Comparison of ENCODE assay signal across 12 mouse cellular contexts in the genomic region with DNA sequence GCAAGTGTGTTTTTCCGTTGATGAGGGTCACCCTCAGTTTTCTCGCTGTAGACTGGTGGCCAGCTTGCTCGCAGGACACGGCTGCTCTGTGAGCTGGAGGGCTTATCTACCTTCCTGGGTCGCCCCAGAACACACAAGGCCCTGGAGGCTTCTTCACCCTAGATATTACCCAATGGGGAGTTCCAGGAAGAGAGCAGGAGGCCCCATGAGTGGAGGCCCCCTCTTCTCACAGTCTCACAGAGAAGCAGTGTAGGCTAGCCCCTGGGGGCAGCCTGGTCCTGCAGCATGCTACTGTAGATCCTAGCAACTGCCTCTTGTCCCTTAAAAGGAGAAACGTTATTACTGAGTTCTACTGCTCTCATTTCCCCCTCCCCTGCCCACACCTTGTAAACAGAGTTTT. TPM values are rescaled to one million over a fixed set of nuclear protein-coding genes. Genes with fewer than 3 reads are reported as not detected.
DNase-seq lines count a peak whose midpoint lies in the region; ATAC-seq and TF ChIP-seq lines count a peak whose summit lies in the region.
"Had no signal": no experiment of that assay in that cellular context is flagged by ENCODE, and none has a peak within 500 bp of the region (broad histone marks: within the 10 kb centered on the region; RNA-seq: fewer than 3 reads in every experiment).

No protein-coding gene starts in this region.

- no peaks in the 10 kb centered on the region for H3K9me3 ChIP-seq in kidney, embryonic 16.5 days (ENCODE audit: low read length)
- H3K9me3 ChIP-seq in embryonic facial prominence, embryonic 10.5 days = no peaks in the 10 kb centered on the region
- no peaks in the 10 kb centered on the region for H3K9me3 ChIP-seq in intestine, embryonic 15.5 days
- H3K9me3 ChIP-seq in liver, embryonic 14.5 days (ENCODE audit: control insufficient read depth, low read length) = no peaks in the 10 kb centered on the region
- H3K9me3 ChIP-seq: heart, embryonic 15.5 days; midbrain, embryonic 10.5 days had no signal

- no peaks in the 10 kb centered on the region for H3K36me3 ChIP-seq in kidney, embryonic 16.5 days (ENCODE audit: insufficient read depth, low read length)
- H3K36me3 ChIP-seq in embryonic facial prominence, embryonic 10.5 days (replicated peaks) = no peaks in the 10 kb centered on the region
- no peaks in the 10 kb centered on the region for H3K36me3 ChIP-seq in intestine, embryonic 15.5 days
- H3K36me3 ChIP-seq in liver, embryonic 14.5 days (replicated peaks; ENCODE audit: control insufficient read depth, insufficient read depth, low read depth) = no peaks in the 10 kb centered on the region
- H3K36me3 ChIP-seq: heart, embryonic 15.5 days; midbrain, embryonic 10.5 days had no signal

- DNase-seq in kidney, postnatal 4 days = no peak
- no peak for DNase-seq in embryonic facial prominence, embryonic 10.5 days (ENCODE audit: low spot score)
- DNase-seq in liver, embryonic 14.5 days (ENCODE audit: low read depth in 3 of 3, low spot score in 3 of 3) = no peak
- no peak for DNase-seq in layer of hippocampus, postnatal 14 days (ENCODE audit: low spot score in 2 of 2)
- DNase-seq in frontal cortex, postnatal 10 days (ENCODE audit: low spot score in 2 of 2) = no peak
- DNase-seq in thymus, postnatal 36 days = no peak
- DNase-seq: thymus, postnatal 4 days had no signal

- no peak overlapping the region for H3K4me3 ChIP-seq in kidney, embryonic 16.5 days (ENCODE audit: low read length)
- H3K4me3 ChIP-seq in embryonic facial prominence, embryonic 10.5 days = no peak overlapping the region
- H3K4me3 ChIP-seq in intestine, embryonic 15.5 days (replicated peaks) = no peak overlapping the region
- H3K4me3 ChIP-seq in liver, embryonic 14.5 days (ENCODE audit: insufficient read depth in 1 of 2, low read depth in 2 of 2, low read length in 2 of 2) = no peak overlapping the region
- H3K4me3 ChIP-seq: heart, embryonic 15.5 days; midbrain, embryonic 10.5 days had no signal

- 0 out of 2 replicates have a peak overlapping the region, but pooled peaks have one; percentile 18 for H3K9ac ChIP-seq in kidney, embryonic 16.5 days (replicated peaks; ENCODE audit: low read length)
- no peak overlapping the region for H3K9ac ChIP-seq in intestine, embryonic 15.5 days
- H3K9ac ChIP-seq in liver, embryonic 14.5 days (replicated peaks) = peak overlapping the region; percentile 32
- H3K9ac ChIP-seq: heart, embryonic 15.5 days had no signal

- H3K27me3 ChIP-seq in kidney, embryonic 16.5 days (ENCODE audit: insufficient read depth, low read length) = no peaks in the 10 kb centered on the region
- no peaks in the 10 kb centered on the region; the same call in 1 of the 2 replicates for H3K27me3 ChIP-seq in embryonic facial prominence, embryonic 10.5 days (replicated peaks; ENCODE audit: low read depth, poor library complexity, severe bottlenecking)
- no peaks in the 10 kb centered on the region for H3K27me3 ChIP-seq in intestine, embryonic 15.5 days (replicated peaks)
- peaks cover 12% of the 10 kb centered on the region; the same call in 1 of the 2 replicates for H3K27me3 ChIP-seq in liver, embryonic 14.5 days (ENCODE audit: control insufficient read depth, insufficient read depth, low read length)

- no peak for TF ChIP-seq EP300 in liver, embryonic 14.5 days (IDR thresholded peaks at IDR 0.05; ENCODE audit: low read depth)

- peak; percentile 49; the same call in 1 of the 2 replicates for ATAC-seq in kidney, embryonic 16.5 days (ENCODE audit: low FRiP score, low TSS enrichment)
- ATAC-seq in intestine, embryonic 15.5 days = peak; percentile 29
- peak; percentile 66; the same call in 1 of the 2 replicates for ATAC-seq in liver, embryonic 14.5 days (ENCODE audit: insufficient read depth)
- ATAC-seq: hindbrain, embryonic 16.5 days had no signal

- peak overlapping the region; percentile 76 for H3K27ac ChIP-seq in kidney, embryonic 16.5 days (ENCODE audit: low read length)
- H3K27ac ChIP-seq in embryonic facial prominence, embryonic 10.5 days (replicated peaks) = peak overlapping the region; percentile 66
- H3K27ac ChIP-seq in intestine, embryonic 15.5 days = peak overlapping the region; percentile 68; the same call in 1 of the 2 replicates
- H3K27ac ChIP-seq in liver, embryonic 14.5 days = no peak overlapping the region
- H3K27ac ChIP-seq: heart, embryonic 15.5 days; midbrain, embryonic 10.5 days had no signal

- 20% methylated on average over 6 of the region's 6 CpGs for WGBS in kidney, embryonic 16.5 days
- WGBS in embryonic facial prominence, embryonic 10.5 days = 66% methylated on average over 6 of the region's 6 CpGs
- WGBS in intestine, embryonic 15.5 days = 29% methylated on average over 6 of the region's 6 CpGs
- 18% methylated on average over 6 of the region's 6 CpGs for WGBS in liver, embryonic 14.5 days (ENCODE audit: insufficient replicate concordance)

- peaks cover 41% of the 10 kb centered on the region for H3K4me1 ChIP-seq in kidney, embryonic 16.5 days (ENCODE audit: insufficient read depth, low read length)
- H3K4me1 ChIP-seq in embryonic facial prominence, embryonic 10.5 days = peaks cover 46% of the 10 kb centered on the region
- peaks cover 25% of the 10 kb centered on the region for H3K4me1 ChIP-seq in intestine, embryonic 15.5 days (replicated peaks)
- peaks cover 11 to 33% of the 10 kb centered on the region in 2 experiments for H3K4me1 ChIP-seq in liver, embryonic 14.5 days (replicated peaks; ENCODE audit: control insufficient read depth in 2 of 2, insufficient read depth in 2 of 2, low read length in 1 of 2)

- peak overlapping the region; percentile 35; the same call in 1 of the 2 replicates for H3K4me2 ChIP-seq in kidney, embryonic 16.5 days (replicated peaks; ENCODE audit: low read depth, low read length)
- no peak overlapping the region for H3K4me2 ChIP-seq in intestine, embryonic 15.5 days (replicated peaks)
- peak overlapping the region; percentile 15; the same call in 1 of the 2 replicates for H3K4me2 ChIP-seq in liver, embryonic 14.5 days (ENCODE audit: low read depth)
- H3K4me2 ChIP-seq: heart, embryonic 15.5 days had no signal

- no peak for TF ChIP-seq CTCF in liver, embryonic 14.5 days (IDR thresholded peaks at IDR 0.05; ENCODE audit: low read depth)

RNA-seq across cellular contexts. Expression of a gene that starts 28.4 kb away (rescaled TPM):
- polyA plus RNA-seq in kidney, embryonic 16.5 days (2015; fragmentation: Nextera tagmentation; extraction: Ambion mirVana) = 0.89 and 0.98 TPM in 2 replicates
- 0.12 TPM in 1 of 2 replicates, not detected in the other for polyA plus RNA-seq in embryonic facial prominence, embryonic 10.5 days (2016; fragmentation: Nextera tagmentation; extraction: Ambion mirVana)
- 0.75 and 1.6 TPM in 2 replicates for polyA plus RNA-seq in intestine, embryonic 15.5 days (2015; fragmentation: Nextera tagmentation; extraction: Ambion mirVana)
- 0.12 and 0.21 TPM in 2 replicates for polyA plus RNA-seq in liver, embryonic 14.5 days (2012; rRNA removed)
- 0.08 and 0.16 TPM in 2 replicates for polyA plus RNA-seq in liver, embryonic 14.5 days (2014; fragmentation: Nextera tagmentation; extraction: Ambion mirVana)
- total RNA-seq in layer of hippocampus, postnatal 14 days (2021) = 1 to 10 TPM in 1 of 2 experiments, under 1 TPM in 1; 0.74 to 1.3 TPM
